Mouse (Mus musculus) bone marrow, adult 2 months (tissue): ENCODE results near the gene Sidt2. TPM values are rescaled to one million over a fixed set of nuclear protein-coding genes. Genes with fewer than 3 reads are reported as not detected.
A peak's percentile ranks its signal among the peaks of the same experiment; 100 is the strongest.

Source experiments
- H3K27ac ChIP-seq: fragments of 200-500 bp; 2 replicates; pipeline ENCODE4 v1.5.1; 2012; ENCODE audit warnings: low read depth, mild to moderate bottlenecking, control low read depth, inconsistent platforms, low read length; ENCODE audit not compliant: control insufficient read depth, poor library complexity, insufficient read depth
- H3K4me1 ChIP-seq: fragments of 200-500 bp; 2 replicates; pipeline ENCODE4 v1.6.1; 2011; ENCODE audit warnings: low read length; ENCODE audit not compliant: control insufficient read depth, insufficient read depth
- H3K4me3 ChIP-seq: fragments of 200-500 bp; replicated peaks from 2 replicates; pipeline ENCODE3; 2011; ENCODE audit warnings: mild to moderate bottlenecking, low read depth, low read length, control low read depth; ENCODE audit not compliant: control insufficient read depth
- CTCF ChIP-seq: fragments of 200-500 bp; IDR thresholded peaks from 2 replicates; pipeline ENCODE4 v1.5.1; 2011; ENCODE audit warnings: low read length, control low read depth; ENCODE audit not compliant: control insufficient read depth, insufficient read depth
- POLR2A ChIP-seq: fragments of 200-500 bp; IDR thresholded peaks from 2 replicates; pipeline ENCODE4 v1.6.1; 2011; ENCODE audit warnings: low read depth, mild to moderate bottlenecking, control low read depth, low read length, borderline replicate concordance; ENCODE audit not compliant: control insufficient read depth
- WGBS: fragments of 180-500 bp; shearing (Covaris S2); methylation state at CpG from one replicate; pipeline ENCODE4 v1.1.7; 2018; 5-methylcytosine and 5-hydroxymethylcytosine counted together
- polyA plus RNA-seq: library from polyadenylated mRNA; stranded (reverse); fragments of >200 nt; gene quantifications from 2 replicates; pipeline ENCODE4 v1.2.4, GENCODE M21; 2011; ENCODE audit warnings: low replicate concordance; ENCODE audit not compliant: missing spikeins, insufficient read depth, insufficient read length

Gene Sidt2
- polyA plus RNA-seq, 1 experiment: 68.0 TPM

DNA sequence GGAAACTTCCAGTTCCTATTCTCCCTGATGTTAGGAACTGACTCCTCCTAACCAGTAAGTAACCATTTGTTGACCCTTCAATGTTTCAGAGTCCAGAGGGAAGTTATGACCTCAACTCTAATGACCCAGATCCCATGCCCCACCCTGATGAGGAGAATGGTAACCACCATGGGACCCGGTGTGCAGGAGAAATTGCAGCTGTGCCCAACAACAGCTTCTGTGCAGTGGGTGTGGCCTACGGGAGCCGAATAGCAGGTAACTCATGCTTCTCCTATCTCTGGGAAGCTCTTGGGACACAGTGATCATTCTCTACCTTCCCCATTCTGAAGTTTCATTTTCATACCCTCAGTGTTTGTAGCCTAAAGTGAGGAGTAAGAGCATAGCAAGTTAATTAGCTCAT lies 44.1 kb downstream of the Sidt2 start:
- 79% methylated on average over 3 of the region's 3 CpGs for whole genome bisulfite sequencing
- H3K4me1 ChIP-seq: peaks cover 3% of the 10 kb centered on the region

GRCm38 (mm10) chr9:45907078-45907428 lies 48.0 kb downstream of the Sidt2 start:
- WGBS: under 1% methylated on average over 19 of the region's 19 CpGs
- H3K4me1 ChIP-seq: peaks cover 3% of the 10 kb centered on the region
- TF ChIP-seq CTCF: no peak
- TF ChIP-seq POLR2A: no peak
- peak overlapping the region; percentile 84 for H3K4me3 ChIP-seq
- peak overlapping the region; percentile 99 for H3K27ac ChIP-seq

More for the DNA sequence above, 44.1 kb downstream of the Sidt2 start:
- Histone ChIP-seq H3K27ac (no peak overlapping the region), H3K4me3 (no peak overlapping the region)
- TF ChIP-seq CTCF (no peak), POLR2A (no peak)

DNA sequence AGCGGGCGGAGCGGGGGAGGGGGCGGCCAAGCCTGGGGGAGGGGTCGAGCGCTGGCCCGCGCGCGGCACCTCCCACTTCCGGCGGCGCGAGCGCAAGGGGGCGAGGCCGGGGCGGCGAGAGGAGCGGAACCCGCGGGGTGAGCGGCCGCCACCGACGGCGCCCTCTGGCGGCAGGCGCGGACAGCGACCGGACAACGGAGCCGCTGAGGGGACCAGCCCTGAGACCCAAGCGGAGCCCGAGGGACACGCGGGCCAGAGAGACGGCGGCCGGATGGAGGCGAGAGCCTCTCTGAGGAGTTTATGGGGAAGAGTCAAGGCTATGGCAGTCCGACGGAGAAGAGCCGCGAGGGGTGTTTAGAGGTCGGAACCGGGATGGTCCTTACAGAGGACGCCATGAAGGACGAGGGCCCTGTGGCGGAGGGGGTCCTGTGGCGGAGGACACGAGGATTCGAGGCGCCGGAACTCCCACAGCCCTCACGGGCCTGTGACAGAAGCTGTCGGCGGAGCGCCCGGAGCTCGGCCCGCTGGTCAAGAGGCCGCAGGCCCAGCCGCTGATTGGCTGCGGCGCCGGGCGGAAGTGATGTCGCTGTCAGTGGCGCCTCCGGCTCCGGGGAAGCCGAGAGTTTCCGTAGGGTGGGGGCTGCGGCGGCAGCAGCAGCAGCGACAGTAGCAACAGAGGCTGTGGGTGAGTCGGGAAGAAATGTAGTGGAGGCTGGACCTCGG lies 48.5 kb downstream of the Sidt2 start, which contains the start of the genes Pcsk7 and Rnf214:
Gene Pcsk7, plus strand, starts transcription at position 143 of the 723 bp plus-strand sequence.
Gene Rnf214, minus strand, starts transcription at position 557 of the 723 bp plus-strand sequence.
- H3K4me1 ChIP-seq: peaks cover 3% of the 10 kb centered on the region
- peak within 1 kb of the TSS; percentile 99 for H3K27ac ChIP-seq
- WGBS: under 1% methylated on average over 77 of the region's 80 CpGs
- TF ChIP-seq POLR2A (peak; percentile 85; the same call in 1 of the 2 replicates), CTCF (peak; percentile 72)
- H3K4me3 ChIP-seq: peak within 1 kb of the TSS; percentile 84

GRCm38 (mm10) chr9:45905811-45906237 lies 49.2 kb downstream of the Sidt2 start:
- Histone ChIP-seq H3K4me3 (peak overlapping the region; percentile 84), H3K27ac (peak overlapping the region; percentile 56), H3K4me1 (peaks cover 3% of the 10 kb centered on the region)
- 0% methylated on average over 21 of the region's 27 CpGs for WGBS
- no peak for TF ChIP-seq POLR2A
- TF ChIP-seq CTCF: no peak

DNA sequence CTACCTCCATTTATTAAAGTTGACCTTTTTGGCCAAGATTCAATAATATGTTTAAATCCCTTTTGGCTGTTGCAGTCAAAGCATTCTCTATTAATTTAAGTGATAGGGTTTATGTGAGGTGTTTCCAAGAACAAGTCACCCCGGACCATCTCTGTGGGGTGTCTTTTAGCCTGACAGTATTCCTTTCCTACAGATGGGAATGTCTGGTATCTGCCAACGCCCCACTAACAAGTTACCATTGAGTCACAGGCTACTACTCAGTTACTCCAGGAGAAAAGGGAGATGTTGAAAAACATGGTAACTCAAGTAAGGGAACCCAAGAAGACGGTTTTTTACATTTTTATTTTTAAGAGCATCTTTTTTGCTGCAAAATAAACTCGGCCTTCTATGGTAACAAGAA lies 49.9 kb downstream of the Sidt2 start:
- WGBS: 70% methylated on average over 4 of the region's 4 CpGs
- Histone ChIP-seq H3K27ac (no peak overlapping the region), H3K4me1 (peaks cover 3% of the 10 kb centered on the region), H3K4me3 (no peak overlapping the region)
- TF ChIP-seq CTCF: no peak

DNA sequence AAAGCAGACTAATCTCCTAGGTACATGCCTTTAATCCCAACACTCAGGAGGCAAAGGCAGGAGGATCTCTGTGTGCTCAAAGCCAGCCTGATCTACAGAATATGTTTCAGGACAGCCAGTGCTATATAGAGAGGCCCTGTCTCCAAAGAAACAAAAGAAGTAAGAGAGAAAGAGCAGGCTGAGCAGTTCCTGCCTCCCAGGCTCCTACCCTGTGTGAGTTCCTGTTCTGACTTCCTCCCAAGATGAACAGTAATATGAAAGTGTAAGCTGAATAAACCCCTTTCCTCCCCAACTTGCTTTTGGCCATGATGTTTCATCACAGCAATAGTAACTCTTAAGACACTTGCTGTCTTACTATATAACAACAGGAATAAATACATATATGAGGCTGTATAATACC lies 61.4 kb downstream of the Sidt2 start:
- TF ChIP-seq POLR2A (no peak), CTCF (no peak)

More for the DNA sequence above, 61.4 kb downstream of the Sidt2 start:
- Histone ChIP-seq H3K4me3 (no peak overlapping the region), H3K4me1 (no peaks in the 10 kb centered on the region), H3K27ac (no peak overlapping the region; the same call in 1 of the 2 replicates)

Other genes starting within 250 kb of the Sidt2 start
- gene Cep164, start 126.6 kb downstream of the Sidt2 start, polyA plus RNA-seq: 21.4 and 33.7 TPM in 2 replicates
- 4.9 and 5.3 TPM in 2 replicates for gene Bace1, start 116.7 kb downstream of the Sidt2 start, polyA plus RNA-seq
- gene Pcsk7, start 48.8 kb downstream of the Sidt2 start, polyA plus RNA-seq: 10.1 and 24.5 TPM in 2 replicates
- 27.9 and 30.3 TPM in 2 replicates for gene Rnf214, start 48.3 kb downstream of the Sidt2 start, polyA plus RNA-seq
- gene Tagln, start 19.2 kb downstream of the Sidt2 start, polyA plus RNA-seq: 2.3 and 22.2 TPM in 2 replicates
- gene Pafah1b2, start 57.4 kb upstream of the Sidt2 start, polyA plus RNA-seq: 14.6 and 25.6 TPM in 2 replicates
- 9.2 and 19.0 TPM in 2 replicates for gene Sik3, start 57.6 kb upstream of the Sidt2 start, polyA plus RNA-seq